Mouse (Mus musculus) frontal cortex, postnatal 36 days (tissue): ENCODE measurements at regions not wholly inside any gene's neighbourhood (a gene's known extent, or its start where the extent isn't known, plus 50 kb on each side); places are given as distances from the start of the nearest gene placed in this dataset.

ENCODE experiments used
- DNase-seq, 2 experiments: peaks; one replicate each; pipeline ENCODE4 v3.0.0; 2022; ENCODE audit warnings: low spot score in 2 of 2

GRCm38 (mm10) chr17:4668511-4668910 lies 325.6 kb upstream of the Arid1b start:
- DNase-seq = no peak

GRCm38 (mm10) chr17:4673271-4673670 lies 320.9 kb upstream of the Arid1b start:
- no peak for DNase-seq

- DNase-seq = no peak
Measured at GRCm38 (mm10) chr17:4706421-4706820, 287.7 kb upstream of the Arid1b start.

GRCm38 (mm10) chr17:4721061-4721460 lies 273.1 kb upstream of the Arid1b start:
- DNase-seq = no peak

- DNase-seq = no peak
Measured at GRCm38 (mm10) chr17:4724031-4724430, 270.1 kb upstream of the Arid1b start.

GRCm38 (mm10) chr17:4726331-4726741 lies 267.8 kb upstream of the Arid1b start:
- DNase-seq = peak; percentile 64 to 88

GRCm38 (mm10) chr17:4734412-4734881 lies 259.7 kb upstream of the Arid1b start:
- DNase-seq = no peak

- no peak for DNase-seq
Measured at GRCm38 (mm10) chr17:4735185-4735584, 258.9 kb upstream of the Arid1b start.

GRCm38 (mm10) chr17:4736689-4737088 lies 257.4 kb upstream of the Arid1b start:
- DNase-seq = no peak

GRCm38 (mm10) chr17:4738717-4739485 lies 255.2 kb upstream of the Arid1b start:
- DNase-seq = no peak

- peak in 1 of 2 experiments; percentile 22 for DNase-seq
Measured at GRCm38 (mm10) chr17:4740784-4741183, 253.3 kb upstream of the Arid1b start.

GRCm38 (mm10) chr17:4742314-4742713 lies 251.8 kb upstream of the Arid1b start:
- DNase-seq = no peak

GRCm38 (mm10) chr17:4762956-4763355 lies 231.2 kb upstream of the Arid1b start:
- no peak for DNase-seq

GRCm38 (mm10) chr17:4765723-4766122 lies 228.4 kb upstream of the Arid1b start:
- no peak for DNase-seq

GRCm38 (mm10) chr17:4767947-4768522 lies 226.1 kb upstream of the Arid1b start:
- DNase-seq = no peak

- DNase-seq = no peak
Measured at GRCm38 (mm10) chr17:4769284-4769683, 224.8 kb upstream of the Arid1b start.

GRCm38 (mm10) chr17:4770052-4770451 lies 224.1 kb upstream of the Arid1b start:
- DNase-seq = peak in 1 of 2 experiments; percentile 23

GRCm38 (mm10) chr17:4778161-4778560 lies 216.0 kb upstream of the Arid1b start:
- peak; percentile 59 to 63 for DNase-seq

GRCm38 (mm10) chr17:4779017-4779416 lies 215.1 kb upstream of the Arid1b start:
- no peak for DNase-seq

GRCm38 (mm10) chr17:4781586-4781985 lies 212.5 kb upstream of the Arid1b start:
- no peak for DNase-seq

- no peak for DNase-seq
Measured at GRCm38 (mm10) chr17:4784296-4784695, 209.8 kb upstream of the Arid1b start.

GRCm38 (mm10) chr17:4785281-4785839 lies 208.8 kb upstream of the Arid1b start:
- no peak for DNase-seq

GRCm38 (mm10) chr17:4786524-4786923 lies 207.6 kb upstream of the Arid1b start:
- no peak for DNase-seq
